Mouse (Mus musculus): Measurements from ENCODE around the gene Tcte3. TPM values are rescaled to one million over a fixed set of nuclear protein-coding genes. Genes with fewer than 3 reads are reported as not detected.
A peak's percentile ranks its signal among the peaks of the same experiment; 100 is the strongest.
"Not testable (repeated sequence)": the region's sequence is repeated elsewhere in the genome, so short reads cannot be mapped to it uniquely, and the experiment has no call there.

Gene Tcte3
- polyA plus RNA-seq, 1 experiment from 2014 or later = 0.45 TPM

GRCm38 (mm10) chr17:15031414-15031813 lies 9.9 kb downstream of the Tcte3 start:
- no CpG with 5 or more reads among the region's 4 CpGs for WGBS
- ATAC-seq (ENCODE audit: insufficient number of reproducible peaks, insufficient read depth, low FRiP score, low read depth); H3K9me3 ChIP-seq (ENCODE audit: control insufficient read depth, low read length); H3K36me3 ChIP-seq (ENCODE audit: control insufficient read depth, insufficient read depth, low read length); H3K4me1 ChIP-seq (ENCODE audit: control insufficient read depth in 2 of 2, insufficient read depth in 2 of 2, low read length in 2 of 2); H3K4me2 ChIP-seq (ENCODE audit: low read length); H3K4me3 ChIP-seq (ENCODE audit: control insufficient read depth in 1 of 2, insufficient read depth in 1 of 2, low read depth in 1 of 2, low read length in 2 of 2); H3K9ac ChIP-seq (ENCODE audit: low read length); H3K27ac ChIP-seq (replicated peaks in 1 of 2; ENCODE audit: control insufficient read depth in 1 of 2, insufficient read depth in 1 of 2, low read depth in 2 of 2, low read length in 2 of 2); H3K27me3 ChIP-seq (ENCODE audit: control insufficient read depth, insufficient read depth, low read length): not testable (repeated sequence)

GRCm38 (mm10) chr17:15025513-15025912 lies 15.8 kb downstream of the Tcte3 start:
- not testable (repeated sequence) for H3K36me3 ChIP-seq (ENCODE audit: control insufficient read depth, insufficient read depth, low read length)
- WGBS = no CpG with 5 or more reads among the region's 6 CpGs

GRCm38 (mm10) chr17:15024502-15025193 lies 16.6 kb downstream of the Tcte3 start:
- not testable (repeated sequence) for H3K4me1 ChIP-seq (ENCODE audit: control insufficient read depth in 2 of 2, insufficient read depth in 2 of 2, low read length in 2 of 2); H3K27ac ChIP-seq (replicated peaks in 1 of 2; ENCODE audit: control insufficient read depth in 1 of 2, insufficient read depth in 1 of 2, low read depth in 2 of 2, low read length in 2 of 2); H3K4me3 ChIP-seq (ENCODE audit: control insufficient read depth in 1 of 2, insufficient read depth in 1 of 2, low read depth in 1 of 2, low read length in 2 of 2); H3K9ac ChIP-seq (ENCODE audit: low read length); H3K9me3 ChIP-seq (ENCODE audit: control insufficient read depth, low read length); H3K36me3 ChIP-seq (ENCODE audit: control insufficient read depth, insufficient read depth, low read length); H3K4me2 ChIP-seq (ENCODE audit: low read length); H3K27me3 ChIP-seq (ENCODE audit: control insufficient read depth, insufficient read depth, low read length)
- no CpG with 5 or more reads among the region's 48 CpGs for WGBS
- ATAC-seq (ENCODE audit: insufficient number of reproducible peaks, insufficient read depth, low FRiP score, low read depth) = peak; percentile 80

More at GRCm38 (mm10) chr17:15025513-15025912, 15.8 kb downstream of the Tcte3 start:
- H3K4me1 ChIP-seq (ENCODE audit: control insufficient read depth in 2 of 2, insufficient read depth in 2 of 2, low read length in 2 of 2); H3K27ac ChIP-seq (replicated peaks in 1 of 2; ENCODE audit: control insufficient read depth in 1 of 2, insufficient read depth in 1 of 2, low read depth in 2 of 2, low read length in 2 of 2); H3K9ac ChIP-seq (ENCODE audit: low read length); H3K4me2 ChIP-seq (ENCODE audit: low read length); H3K9me3 ChIP-seq (ENCODE audit: control insufficient read depth, low read length); ATAC-seq (ENCODE audit: insufficient number of reproducible peaks, insufficient read depth, low FRiP score, low read depth); H3K4me3 ChIP-seq (ENCODE audit: control insufficient read depth in 1 of 2, insufficient read depth in 1 of 2, low read depth in 1 of 2, low read length in 2 of 2); H3K27me3 ChIP-seq (ENCODE audit: control insufficient read depth, insufficient read depth, low read length): not testable (repeated sequence)

GRCm38 (mm10) chr17:15023878-15024492 lies 17.3 kb downstream of the Tcte3 start:
- WGBS = no CpG with 5 or more reads among the region's 97 CpGs
- not testable (repeated sequence) for H3K9ac ChIP-seq (ENCODE audit: low read length); H3K4me2 ChIP-seq (ENCODE audit: low read length); H3K4me3 ChIP-seq (ENCODE audit: control insufficient read depth in 1 of 2, insufficient read depth in 1 of 2, low read depth in 1 of 2, low read length in 2 of 2); H3K27me3 ChIP-seq (ENCODE audit: control insufficient read depth, insufficient read depth, low read length); H3K36me3 ChIP-seq (ENCODE audit: control insufficient read depth, insufficient read depth, low read length); H3K9me3 ChIP-seq (ENCODE audit: control insufficient read depth, low read length); H3K4me1 ChIP-seq (ENCODE audit: control insufficient read depth in 2 of 2, insufficient read depth in 2 of 2, low read length in 2 of 2); H3K27ac ChIP-seq (replicated peaks in 1 of 2; ENCODE audit: control insufficient read depth in 1 of 2, insufficient read depth in 1 of 2, low read depth in 2 of 2, low read length in 2 of 2)
- peak; percentile 82 for ATAC-seq (ENCODE audit: insufficient number of reproducible peaks, insufficient read depth, low FRiP score, low read depth)

GRCm38 (mm10) chr17:15021503-15022220 lies 19.6 kb downstream of the Tcte3 start:
- WGBS = 93% methylated on average over 3 of the region's 3 CpGs
- not testable (repeated sequence) for H3K27ac ChIP-seq (replicated peaks in 1 of 2; ENCODE audit: control insufficient read depth in 1 of 2, insufficient read depth in 1 of 2, low read depth in 2 of 2, low read length in 2 of 2); H3K4me1 ChIP-seq (ENCODE audit: control insufficient read depth in 2 of 2, insufficient read depth in 2 of 2, low read length in 2 of 2); H3K4me3 ChIP-seq (ENCODE audit: control insufficient read depth in 1 of 2, insufficient read depth in 1 of 2, low read depth in 1 of 2, low read length in 2 of 2); H3K9ac ChIP-seq (ENCODE audit: low read length); ATAC-seq (ENCODE audit: insufficient number of reproducible peaks, insufficient read depth, low FRiP score, low read depth); H3K36me3 ChIP-seq (ENCODE audit: control insufficient read depth, insufficient read depth, low read length); H3K4me2 ChIP-seq (ENCODE audit: low read length); H3K27me3 ChIP-seq (ENCODE audit: control insufficient read depth, insufficient read depth, low read length); H3K9me3 ChIP-seq (ENCODE audit: control insufficient read depth, low read length)

GRCm38 (mm10) chr17:15009706-15010413 lies 31.4 kb downstream of the Tcte3 start, which contains the start of gene Gm3435:
TSS of gene Gm3435 (plus strand) at chr17:15010176.
- not testable (repeated sequence) for H3K27me3 ChIP-seq (ENCODE audit: control insufficient read depth, insufficient read depth, low read length); H3K9me3 ChIP-seq (ENCODE audit: control insufficient read depth, low read length); H3K36me3 ChIP-seq (ENCODE audit: control insufficient read depth, insufficient read depth, low read length); H3K4me1 ChIP-seq (ENCODE audit: control insufficient read depth in 2 of 2, insufficient read depth in 2 of 2, low read length in 2 of 2); H3K4me2 ChIP-seq (ENCODE audit: low read length); H3K27ac ChIP-seq (replicated peaks in 1 of 2; ENCODE audit: control insufficient read depth in 1 of 2, insufficient read depth in 1 of 2, low read depth in 2 of 2, low read length in 2 of 2); H3K9ac ChIP-seq (ENCODE audit: low read length); H3K4me3 ChIP-seq (ENCODE audit: control insufficient read depth in 1 of 2, insufficient read depth in 1 of 2, low read depth in 1 of 2, low read length in 2 of 2)
- WGBS = no CpG with 5 or more reads among the region's 60 CpGs
- peak; percentile 97 for ATAC-seq (ENCODE audit: insufficient number of reproducible peaks, insufficient read depth, low FRiP score, low read depth)

- not testable (repeated sequence) for H3K4me2 ChIP-seq (ENCODE audit: low read length); ATAC-seq (ENCODE audit: insufficient number of reproducible peaks, insufficient read depth, low FRiP score, low read depth)
- WGBS = no CpG with 5 or more reads among the region's 3 CpGs
Measured at GRCm38 (mm10) chr17:15009088-15009487, 32.2 kb downstream of the Tcte3 start.

More at GRCm38 (mm10) chr17:15009088-15009487, 32.2 kb downstream of the Tcte3 start:
- H3K9me3 ChIP-seq (ENCODE audit: control insufficient read depth, low read length); H3K36me3 ChIP-seq (ENCODE audit: control insufficient read depth, insufficient read depth, low read length); H3K27me3 ChIP-seq (ENCODE audit: control insufficient read depth, insufficient read depth, low read length); H3K4me1 ChIP-seq (ENCODE audit: control insufficient read depth in 2 of 2, insufficient read depth in 2 of 2, low read length in 2 of 2); H3K27ac ChIP-seq (replicated peaks in 1 of 2; ENCODE audit: control insufficient read depth in 1 of 2, insufficient read depth in 1 of 2, low read depth in 2 of 2, low read length in 2 of 2); H3K4me3 ChIP-seq (ENCODE audit: control insufficient read depth in 1 of 2, insufficient read depth in 1 of 2, low read depth in 1 of 2, low read length in 2 of 2); H3K9ac ChIP-seq (ENCODE audit: low read length): not testable (repeated sequence)

Data from heart, embryonic 14.5 days (tissue).